Mouse (Mus musculus) thymus, postnatal 36 days (tissue): ENCODE data around the gene Il22ra1.
A peak's percentile ranks its signal among the peaks of the same experiment; 100 is the strongest.

ENCODE experiments used
- DNase-seq, 2 experiments: peaks; one replicate each; pipeline ENCODE4 v3.0.0; 2022; ENCODE audit warnings: mixed read lengths in 2 of 2

Il22ra1 gene

GRCm38 (mm10) chr4:135736903-135737302 is 8.9 kb downstream of the Il22ra1 start:
- DNase-seq: no peak

DNA sequence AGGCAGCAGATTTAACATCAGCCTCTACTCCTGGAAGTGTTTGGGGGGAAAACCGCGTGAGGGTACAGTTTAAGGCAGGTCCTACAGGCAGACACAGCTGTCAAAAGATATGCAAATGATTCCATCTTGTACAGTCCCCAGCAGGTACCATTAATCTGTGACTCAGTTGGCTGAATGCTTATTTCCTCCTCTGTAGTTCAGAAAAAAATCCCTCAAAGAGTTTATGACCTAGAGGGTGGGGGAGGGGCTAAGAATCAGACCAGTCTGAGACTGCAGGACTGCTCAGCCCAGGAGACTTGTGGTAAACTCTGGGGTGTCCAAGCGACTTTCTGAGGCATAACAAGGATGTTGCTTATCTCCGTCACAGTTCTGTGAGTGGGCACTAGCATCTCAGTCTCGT is 10.3 kb downstream of the Il22ra1 start:
- no peak for DNase-seq

DNA sequence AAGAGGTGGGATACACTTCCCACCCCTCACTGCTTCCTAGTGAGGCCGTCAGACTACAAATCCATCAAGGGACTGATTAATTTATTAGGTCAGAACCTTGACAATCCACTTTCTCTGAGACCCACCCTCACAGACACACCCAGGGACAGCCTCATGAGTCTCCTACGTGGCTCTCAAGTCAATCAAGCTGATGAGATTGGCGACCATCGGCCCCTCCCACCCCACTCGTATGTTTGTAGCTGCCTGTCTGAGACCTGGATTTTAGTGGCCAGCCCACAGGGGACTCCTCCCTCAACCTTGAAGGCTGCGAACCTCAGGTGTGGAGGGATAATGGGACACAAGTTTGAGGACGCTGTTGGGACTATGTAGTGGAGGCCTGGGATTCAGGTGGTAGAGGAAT is 11.2 kb downstream of the Il22ra1 start:
- DNase-seq: no peak

DNA sequence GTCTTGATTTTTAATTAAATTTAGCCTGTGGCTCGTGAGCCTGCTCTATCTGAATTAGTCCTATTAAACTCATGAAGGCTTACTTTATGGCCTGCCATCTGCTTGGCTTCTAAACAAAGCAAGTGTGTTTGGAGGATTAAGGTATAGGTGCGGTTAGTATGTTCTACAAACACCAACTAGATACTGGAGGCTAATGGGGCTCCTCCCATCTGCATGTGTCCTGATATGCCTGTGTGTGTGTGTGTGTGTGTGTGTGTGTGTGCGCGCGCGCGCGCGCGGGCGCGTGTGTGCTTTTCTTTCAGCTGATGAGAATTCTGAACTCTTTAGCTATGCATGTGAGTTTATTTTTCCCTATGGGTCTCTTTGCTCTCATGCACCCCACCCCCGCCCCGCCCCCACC is 11.7 kb downstream of the Il22ra1 start:
- no peak for DNase-seq

- DNase-seq: no peak
Observed at GRCm38 (mm10) chr4:135743520-135743919, 15.5 kb downstream of the Il22ra1 start.

DNA sequence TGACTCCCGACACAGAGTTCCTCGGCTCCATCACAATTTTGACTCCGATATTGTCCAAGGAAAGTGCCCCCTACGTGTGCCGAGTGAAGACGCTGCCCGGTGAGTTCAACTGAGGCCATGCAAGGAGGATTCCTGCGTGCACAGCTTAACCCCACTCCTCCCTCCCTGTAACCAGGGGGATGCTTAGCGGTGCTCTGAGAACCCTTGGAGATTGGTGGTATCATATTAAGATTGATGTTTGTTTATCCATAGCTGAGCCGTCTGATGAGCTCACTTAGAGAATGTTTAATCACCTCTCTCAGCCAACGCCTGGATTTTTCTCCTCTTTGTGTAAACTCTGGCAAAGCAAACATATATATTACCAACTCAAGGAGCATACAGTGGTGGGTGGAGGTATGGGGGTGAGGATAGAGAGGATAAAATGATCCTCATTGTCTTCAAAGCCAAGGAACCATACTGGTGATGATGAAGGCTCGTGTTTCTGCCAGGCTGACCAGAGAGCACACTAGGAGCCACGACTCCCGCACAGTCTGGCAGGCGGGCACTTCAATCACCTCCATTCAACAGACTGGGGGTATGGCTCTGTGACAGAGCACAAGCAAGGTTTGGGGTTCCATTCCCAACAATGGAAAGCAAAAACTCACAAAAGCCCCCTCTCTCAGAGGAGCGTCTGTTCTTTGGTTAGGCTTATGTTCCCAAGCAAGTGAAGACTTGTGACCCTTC is 16.9 kb downstream of the Il22ra1 start:
- DNase-seq: no peak

DNA sequence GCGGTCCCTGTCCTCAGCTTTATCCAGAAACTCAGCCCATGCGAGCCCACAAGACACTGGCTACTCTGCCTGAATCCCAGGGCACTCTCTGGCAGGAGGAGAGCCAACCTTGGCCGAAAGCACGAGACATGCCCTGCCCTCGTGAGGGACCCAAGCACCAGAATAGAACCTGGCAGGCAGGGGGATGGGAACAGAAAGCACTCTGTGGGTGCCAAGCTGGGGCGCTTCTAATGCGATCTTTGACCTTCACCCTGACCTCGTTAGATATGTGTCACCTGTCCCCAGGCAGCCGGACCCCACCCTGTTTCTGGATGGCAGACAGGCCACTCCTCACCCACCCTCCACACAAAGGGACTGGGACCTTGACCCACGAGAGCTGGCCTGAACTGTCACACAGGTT is 17.6 kb downstream of the Il22ra1 start:
- no peak for DNase-seq

- DNase-seq: no peak
Observed at GRCm38 (mm10) chr4:135750896-135751295, 22.9 kb downstream of the Il22ra1 start.

- DNase-seq: no peak
Observed at GRCm38 (mm10) chr4:135752106-135752778, 24.3 kb downstream of the Il22ra1 start.

DNA sequence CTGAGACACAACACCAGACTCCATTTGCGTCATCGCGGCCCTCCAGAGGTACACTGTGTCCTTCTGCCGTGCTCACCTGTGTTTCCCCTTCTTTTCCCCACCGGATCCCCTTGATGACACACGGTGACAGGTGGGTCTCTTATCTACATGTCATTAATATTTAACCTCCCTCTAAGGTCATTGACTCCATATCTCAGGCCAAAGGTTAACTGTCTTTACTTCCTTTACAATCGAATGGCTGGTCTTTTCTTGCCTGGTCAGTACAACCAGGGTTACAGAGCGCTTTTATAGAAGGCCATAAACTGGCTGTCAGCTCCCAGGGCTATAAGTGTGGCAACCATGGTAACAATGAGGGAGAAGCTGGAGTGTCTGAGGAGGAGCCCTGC is 24.8 kb downstream of the Il22ra1 start:
- DNase-seq: no peak

- DNase-seq: no peak
Observed at GRCm38 (mm10) chr4:135758331-135758730, 30.4 kb downstream of the Il22ra1 start.

- no peak for DNase-seq
Observed at GRCm38 (mm10) chr4:135758825-135759224, 30.9 kb downstream of the Il22ra1 start.

- DNase-seq: no peak
Observed at GRCm38 (mm10) chr4:135759356-135759976, 31.5 kb downstream of the Il22ra1 start, which contains the start of gene Myom3. TSS of gene Myom3 (plus strand) at chr4:135759715.

DNA sequence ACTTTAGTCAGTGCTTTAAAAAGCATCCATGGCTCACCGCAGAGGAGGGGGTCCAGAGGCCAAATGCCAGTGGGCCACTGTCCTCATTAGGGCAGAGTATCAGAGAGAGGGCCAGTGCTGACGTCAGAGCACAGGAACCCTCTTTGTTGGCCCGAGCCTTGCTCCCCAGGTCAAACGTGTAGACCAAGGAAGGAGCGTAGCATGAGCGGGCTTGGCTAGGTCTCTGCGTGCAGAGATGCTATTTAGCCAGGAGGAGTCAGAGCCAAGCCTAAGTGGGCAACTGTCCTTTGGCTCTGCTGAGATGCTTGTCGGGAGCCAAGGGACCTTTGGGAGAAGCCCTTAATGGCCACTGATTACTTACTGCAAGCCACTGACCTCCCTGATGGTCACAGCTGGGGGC is 33.1 kb downstream of the Il22ra1 start:
- no peak for DNase-seq

- DNase-seq: no peak
Observed at GRCm38 (mm10) chr4:135761569-135761968, 33.6 kb downstream of the Il22ra1 start.

- DNase-seq: peak; percentile 66 to 71
Observed at GRCm38 (mm10) chr4:135762251-135762906, 34.4 kb downstream of the Il22ra1 start.

DNA sequence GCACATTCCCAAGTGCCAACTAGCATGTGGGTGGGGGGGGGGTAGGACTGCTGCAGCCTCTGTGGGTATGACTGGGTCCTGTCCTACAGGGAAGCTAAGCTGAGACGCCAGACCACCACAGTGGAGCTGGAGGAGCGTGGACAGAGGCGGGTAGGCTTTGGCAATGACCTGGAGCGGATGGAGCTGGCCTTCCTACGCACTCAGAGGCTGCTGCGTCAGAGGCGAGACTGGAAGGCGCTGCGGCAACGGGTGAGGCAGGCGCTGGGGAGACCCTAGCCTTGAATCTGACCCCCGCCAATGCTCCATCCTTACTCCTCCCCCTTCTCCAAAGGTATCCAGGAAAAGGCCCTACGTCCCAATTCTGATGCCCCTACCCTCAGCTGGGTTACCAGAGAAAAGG is 36.7 kb downstream of the Il22ra1 start:
- no peak for DNase-seq

GRCm38 (mm10) chr4:135765707-135766106 is 37.7 kb downstream of the Il22ra1 start:
- DNase-seq: no peak

DNA sequence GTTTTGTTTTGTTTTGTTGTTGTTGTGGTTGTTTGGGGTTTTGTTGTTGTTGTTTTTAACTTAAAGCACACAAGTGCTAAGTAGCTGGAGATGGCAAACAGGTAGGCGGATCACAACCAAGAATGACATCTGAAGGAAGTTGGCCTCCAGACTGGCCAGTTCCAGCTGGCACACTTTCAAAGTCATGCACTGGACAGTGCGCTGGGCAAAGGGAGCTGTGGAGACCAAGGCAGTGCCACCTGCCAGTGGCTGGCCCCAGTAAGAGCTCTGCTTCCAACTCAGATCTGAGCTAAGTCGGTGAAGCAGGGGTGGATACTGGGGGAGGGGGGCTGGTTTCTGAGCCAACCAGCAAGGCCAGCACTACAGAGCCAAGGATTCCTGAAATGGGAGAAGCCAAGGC is 39.0 kb downstream of the Il22ra1 start:
- DNase-seq: no peak

GRCm38 (mm10) chr4:135768572-135769526 is 40.9 kb downstream of the Il22ra1 start:
- DNase-seq: peak in 1 of 2 experiments; percentile 24

- no peak for DNase-seq
Observed at GRCm38 (mm10) chr4:135770611-135771305, 42.8 kb downstream of the Il22ra1 start.

- no peak for DNase-seq
Observed at GRCm38 (mm10) chr4:135771592-135771991, 43.6 kb downstream of the Il22ra1 start.
